Mouse (Mus musculus): ENCODE results near the gene Eif4enif1. TPM values are rescaled to one million over a fixed set of nuclear protein-coding genes. Genes with fewer than 3 reads are reported as not detected.
"Not testable (repeated sequence)": the region's sequence is repeated elsewhere in the genome, so short reads cannot be mapped to it uniquely, and the experiment has no call there.

Gene Eif4enif1
- polyA plus RNA-seq (2012; ENCODE audit: insufficient read depth, low replicate concordance), result 9.4 and 21.7 TPM in 2 replicates

GRCm38 (mm10) chr11:3202231-3202701 is at the start of gene Eif4enif1:
Eif4enif1 (plus strand) TSS chr11:3202392.
- Histone ChIP-seq H3K4me1 (peaks cover 27% of the 10 kb centered on the region), H3K27me3 (replicated peaks) (no peaks in the 10 kb centered on the region), H3K36me3 (replicated peaks; ENCODE audit: low read length) (peaks cover 30% of the 10 kb centered on the region), H3K4me3 (replicated peaks) (peak within 1 kb of the TSS; percentile 87), H3K9me3 (no peaks in the 10 kb centered on the region)
- TF ChIP-seq GATA1 (IDR thresholded peaks at IDR 0.05; ENCODE audit: borderline replicate concordance, low read length) (no peak), FLI1 (IDR thresholded peaks at IDR 0.05; ENCODE audit: low read length) (no peak)

DNA sequence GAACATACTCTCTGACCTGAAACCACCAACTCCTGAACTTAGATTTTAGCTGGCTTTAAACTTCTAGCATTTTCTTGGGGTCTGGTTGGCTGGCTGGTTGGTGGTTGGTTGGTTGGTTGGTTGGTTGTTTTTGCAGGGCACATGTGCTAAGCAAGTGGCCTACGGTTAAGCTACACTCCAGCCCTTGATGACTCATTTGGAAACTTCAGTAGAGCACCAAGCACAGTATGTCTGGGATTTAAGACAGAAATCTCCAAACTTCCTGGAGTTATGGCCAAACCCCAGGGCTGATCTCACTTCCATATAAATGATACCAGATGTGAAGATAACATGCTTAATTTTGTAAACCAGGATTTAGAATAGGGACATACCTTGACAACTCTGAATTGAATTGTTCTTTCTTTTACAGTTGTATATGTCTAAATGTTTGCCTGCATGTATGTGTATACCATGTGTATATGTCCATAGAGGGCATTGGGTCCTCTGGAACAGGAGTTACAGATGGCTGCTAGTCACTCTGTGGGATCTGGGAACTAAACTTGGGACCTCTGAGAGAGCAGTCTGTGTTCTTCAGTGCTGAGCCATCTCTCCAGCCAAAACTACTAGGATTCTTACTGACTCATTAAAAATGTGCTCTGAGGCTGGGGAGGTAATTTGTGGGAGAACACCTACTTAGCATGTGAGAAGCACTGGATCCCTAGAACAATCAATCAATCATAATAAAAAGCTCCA is 48.4 kb upstream of the Eif4enif1 start:
- not testable (repeated sequence) for H3K27me3 ChIP-seq (replicated peaks); H3K4me3 ChIP-seq (replicated peaks); H3K4me1 ChIP-seq
- H3K36me3 ChIP-seq (replicated peaks; ENCODE audit: low read length), result peaks cover 20% of the 10 kb centered on the region
- H3K9me3 ChIP-seq, result peaks cover 11% of the 10 kb centered on the region

- not testable (repeated sequence) for H3K9me3 ChIP-seq; H3K4me3 ChIP-seq (replicated peaks); H3K27me3 ChIP-seq (replicated peaks); H3K4me1 ChIP-seq
- H3K36me3 ChIP-seq (replicated peaks; ENCODE audit: low read length), result peaks cover 12% of the 10 kb centered on the region
These were observed 45.2 kb upstream of the Eif4enif1 start for GRCm38 (mm10) chr11:3156991-3157390.

- H3K36me3 ChIP-seq (replicated peaks; ENCODE audit: low read length), result peaks cover 13% of the 10 kb centered on the region
- not testable (repeated sequence) for H3K27me3 ChIP-seq (replicated peaks); H3K9me3 ChIP-seq; H3K4me1 ChIP-seq; H3K4me3 ChIP-seq (replicated peaks)
These were observed 44.2 kb upstream of the Eif4enif1 start for GRCm38 (mm10) chr11:3157996-3158395.

GRCm38 (mm10) chr11:3158800-3159199 is 43.4 kb upstream of the Eif4enif1 start:
- H3K4me3 ChIP-seq (replicated peaks); H3K9me3 ChIP-seq; H3K36me3 ChIP-seq (replicated peaks; ENCODE audit: low read length); H3K4me1 ChIP-seq; H3K27me3 ChIP-seq (replicated peaks): not testable (repeated sequence)

GRCm38 (mm10) chr11:3161370-3161769 is 40.8 kb upstream of the Eif4enif1 start:
- H3K4me1 ChIP-seq; H3K27me3 ChIP-seq (replicated peaks); H3K9me3 ChIP-seq; H3K36me3 ChIP-seq (replicated peaks; ENCODE audit: low read length); H3K4me3 ChIP-seq (replicated peaks): not testable (repeated sequence)

DNA sequence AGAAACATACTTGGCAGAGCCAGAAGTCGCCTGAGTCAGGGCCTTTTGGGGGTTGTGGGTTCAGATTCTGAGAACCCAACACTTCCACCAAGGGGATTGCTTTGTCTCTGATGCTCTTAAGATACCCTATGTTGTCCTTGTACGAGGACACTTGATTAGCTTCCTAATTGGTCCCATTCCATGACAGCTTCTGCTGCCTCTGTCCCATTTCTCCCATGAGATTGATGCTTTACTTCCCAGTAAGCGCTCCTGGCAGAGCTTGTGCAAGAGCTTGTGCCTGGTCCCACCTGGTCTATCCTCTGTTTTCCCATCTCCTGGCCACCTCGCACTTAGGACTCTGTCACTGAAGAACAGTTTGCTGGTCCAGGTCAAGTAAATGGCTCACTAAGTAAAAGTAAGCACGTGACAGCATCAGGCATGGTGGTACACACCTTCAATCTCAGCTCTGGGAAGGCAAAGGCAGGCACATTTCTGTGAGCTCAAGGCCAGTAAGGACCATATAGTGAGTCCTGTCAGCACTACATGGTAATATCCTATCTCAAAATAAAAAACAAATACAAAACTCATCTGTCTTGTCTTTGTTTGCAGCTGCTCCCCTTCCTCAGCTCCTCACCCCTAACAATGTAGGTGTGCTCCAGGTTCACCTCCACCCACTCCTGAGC is 39.8 kb upstream of the Eif4enif1 start:
- not testable (repeated sequence) for H3K9me3 ChIP-seq; H3K27me3 ChIP-seq (replicated peaks); H3K4me3 ChIP-seq (replicated peaks); H3K4me1 ChIP-seq; H3K36me3 ChIP-seq (replicated peaks; ENCODE audit: low read length)

GRCm38 (mm10) chr11:3163122-3163521 is 39.1 kb upstream of the Eif4enif1 start:
- not testable (repeated sequence) for H3K4me1 ChIP-seq; H3K27me3 ChIP-seq (replicated peaks); H3K9me3 ChIP-seq; H3K36me3 ChIP-seq (replicated peaks; ENCODE audit: low read length); H3K4me3 ChIP-seq (replicated peaks)

- H3K27me3 ChIP-seq (replicated peaks); H3K36me3 ChIP-seq (replicated peaks; ENCODE audit: low read length); H3K9me3 ChIP-seq; H3K4me3 ChIP-seq (replicated peaks); H3K4me1 ChIP-seq: not testable (repeated sequence)
These were observed 38.5 kb upstream of the Eif4enif1 start for GRCm38 (mm10) chr11:3163661-3164060.

GRCm38 (mm10) chr11:3165210-3165782 is 36.9 kb upstream of the Eif4enif1 start:
- not testable (repeated sequence) for H3K36me3 ChIP-seq (replicated peaks; ENCODE audit: low read length); H3K27me3 ChIP-seq (replicated peaks); H3K4me1 ChIP-seq; H3K4me3 ChIP-seq (replicated peaks); H3K9me3 ChIP-seq

GRCm38 (mm10) chr11:3166321-3166720 is 35.9 kb upstream of the Eif4enif1 start:
- not testable (repeated sequence) for H3K4me3 ChIP-seq (replicated peaks); H3K4me1 ChIP-seq; H3K9me3 ChIP-seq

GRCm38 (mm10) chr11:3167129-3167528 is 35.1 kb upstream of the Eif4enif1 start:
- H3K9me3 ChIP-seq; H3K4me1 ChIP-seq; H3K27me3 ChIP-seq (replicated peaks); H3K4me3 ChIP-seq (replicated peaks); H3K36me3 ChIP-seq (replicated peaks; ENCODE audit: low read length): not testable (repeated sequence)

More at GRCm38 (mm10) chr11:3166321-3166720, 35.9 kb upstream of the Eif4enif1 start:
- not testable (repeated sequence) for H3K27me3 ChIP-seq (replicated peaks); H3K36me3 ChIP-seq (replicated peaks; ENCODE audit: low read length)

GRCm38 (mm10) chr11:3167571-3168001 is 34.6 kb upstream of the Eif4enif1 start:
- not testable (repeated sequence) for H3K4me1 ChIP-seq; H3K9me3 ChIP-seq; H3K4me3 ChIP-seq (replicated peaks); H3K27me3 ChIP-seq (replicated peaks); H3K36me3 ChIP-seq (replicated peaks; ENCODE audit: low read length)

- H3K36me3 ChIP-seq (replicated peaks; ENCODE audit: low read length); H3K4me3 ChIP-seq (replicated peaks); H3K9me3 ChIP-seq; H3K4me1 ChIP-seq; H3K27me3 ChIP-seq (replicated peaks): not testable (repeated sequence)
These were observed 33.1 kb upstream of the Eif4enif1 start for GRCm38 (mm10) chr11:3169042-3169441.

- H3K4me1 ChIP-seq; H3K9me3 ChIP-seq; H3K36me3 ChIP-seq (replicated peaks; ENCODE audit: low read length); H3K4me3 ChIP-seq (replicated peaks); H3K27me3 ChIP-seq (replicated peaks): not testable (repeated sequence)
These were observed 30.3 kb upstream of the Eif4enif1 start for GRCm38 (mm10) chr11:3171931-3172330.

DNA sequence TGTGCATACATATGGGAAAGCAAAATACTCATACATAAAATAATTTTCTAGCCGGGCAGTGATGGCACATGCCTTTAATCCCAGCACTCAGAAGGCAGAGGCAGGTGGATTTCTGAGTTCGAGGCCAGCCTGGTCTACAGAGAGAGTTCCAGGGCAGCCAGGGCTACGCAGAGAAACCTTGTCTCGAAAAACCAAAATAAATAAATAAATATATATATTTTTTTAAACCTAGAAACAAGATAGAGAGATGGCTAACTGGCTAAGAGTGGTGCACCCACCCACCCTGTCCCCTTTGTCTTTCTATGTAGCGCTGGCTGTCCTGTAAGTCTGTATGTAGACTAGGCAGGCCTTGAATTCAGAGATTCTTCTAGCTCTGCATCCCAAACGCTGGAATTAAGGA is 29.7 kb upstream of the Eif4enif1 start:
- not testable (repeated sequence) for H3K4me1 ChIP-seq; H3K27me3 ChIP-seq (replicated peaks); H3K9me3 ChIP-seq; H3K4me3 ChIP-seq (replicated peaks); H3K36me3 ChIP-seq (replicated peaks; ENCODE audit: low read length)
